Mouse (Mus musculus) stomach, embryonic 15.5 days (tissue): Measurements from ENCODE around the gene Anapc10. TPM values are rescaled to one million over a fixed set of nuclear protein-coding genes. Genes with fewer than 3 reads are reported as not detected.
"Not testable (repeated sequence)": the region's sequence is repeated elsewhere in the genome, so short reads cannot be mapped to it uniquely, and the experiment has no call there.

Experiments used
- ATAC-seq: fragments of 200-750 bp; cut with Nextera tagmentation; 2 replicates; pipeline ENCODE4 v1.8.0; 2017; ENCODE audit warnings: low read depth, moderate number of reproducible peaks, moderate TSS enrichment; ENCODE audit not compliant: insufficient read depth, low FRiP score
- H3K27ac ChIP-seq: fragments of 300-500 bp; sonication (generic); 2 replicates; pipeline ENCODE4 v1.5.1; 2015; ENCODE audit warnings: mild to moderate bottlenecking, inconsistent platforms
- H3K27me3 ChIP-seq: fragments of 300-500 bp; sonication (generic); replicated peaks from 2 replicates; pipeline ENCODE4 v1.6.1; 2015; ENCODE audit warnings: inconsistent platforms
- H3K36me3 ChIP-seq: fragments of 300-500 bp; sonication (generic); 2 replicates; pipeline ENCODE4 v1.6.1; 2015; ENCODE audit warnings: inconsistent platforms
- H3K4me1 ChIP-seq: fragments of 300-500 bp; sonication (generic); 2 replicates; pipeline ENCODE4 v1.6.1; 2015; ENCODE audit warnings: inconsistent platforms
- H3K4me2 ChIP-seq: fragments of 300-500 bp; sonication (generic); 2 replicates; pipeline ENCODE4 v1.6.1; 2015; ENCODE audit warnings: mild to moderate bottlenecking, inconsistent platforms
- H3K4me3 ChIP-seq: fragments of 300-500 bp; sonication (generic); replicated peaks from 2 replicates; pipeline ENCODE4 v1.5.1; 2015; ENCODE audit warnings: inconsistent platforms
- H3K9ac ChIP-seq: fragments of 300-500 bp; sonication (generic); 2 replicates; pipeline ENCODE4 v1.6.1; 2015; ENCODE audit warnings: inconsistent platforms
- H3K9me3 ChIP-seq: fragments of 300-500 bp; sonication (generic); 2 replicates; pipeline ENCODE4 v1.6.1; 2016; ENCODE audit warnings: inconsistent platforms
- WGBS: fragments of 180-500 bp; shearing (Covaris S2); methylation state at CpG from one replicate; pipeline ENCODE4 v1.1.7; 2015; 5-methylcytosine and 5-hydroxymethylcytosine counted together
- polyA plus RNA-seq: library from polyadenylated mRNA; unstranded; fragments of >200 nt; fragmentation: Nextera tagmentation; extraction: Ambion mirVana; gene quantifications from 2 replicates; pipeline ENCODE4 v1.2.1, GENCODE M21; 2015

The Anapc10 gene
- polyA plus RNA-seq: 32.7 and 33.4 TPM in 2 replicates

DNA sequence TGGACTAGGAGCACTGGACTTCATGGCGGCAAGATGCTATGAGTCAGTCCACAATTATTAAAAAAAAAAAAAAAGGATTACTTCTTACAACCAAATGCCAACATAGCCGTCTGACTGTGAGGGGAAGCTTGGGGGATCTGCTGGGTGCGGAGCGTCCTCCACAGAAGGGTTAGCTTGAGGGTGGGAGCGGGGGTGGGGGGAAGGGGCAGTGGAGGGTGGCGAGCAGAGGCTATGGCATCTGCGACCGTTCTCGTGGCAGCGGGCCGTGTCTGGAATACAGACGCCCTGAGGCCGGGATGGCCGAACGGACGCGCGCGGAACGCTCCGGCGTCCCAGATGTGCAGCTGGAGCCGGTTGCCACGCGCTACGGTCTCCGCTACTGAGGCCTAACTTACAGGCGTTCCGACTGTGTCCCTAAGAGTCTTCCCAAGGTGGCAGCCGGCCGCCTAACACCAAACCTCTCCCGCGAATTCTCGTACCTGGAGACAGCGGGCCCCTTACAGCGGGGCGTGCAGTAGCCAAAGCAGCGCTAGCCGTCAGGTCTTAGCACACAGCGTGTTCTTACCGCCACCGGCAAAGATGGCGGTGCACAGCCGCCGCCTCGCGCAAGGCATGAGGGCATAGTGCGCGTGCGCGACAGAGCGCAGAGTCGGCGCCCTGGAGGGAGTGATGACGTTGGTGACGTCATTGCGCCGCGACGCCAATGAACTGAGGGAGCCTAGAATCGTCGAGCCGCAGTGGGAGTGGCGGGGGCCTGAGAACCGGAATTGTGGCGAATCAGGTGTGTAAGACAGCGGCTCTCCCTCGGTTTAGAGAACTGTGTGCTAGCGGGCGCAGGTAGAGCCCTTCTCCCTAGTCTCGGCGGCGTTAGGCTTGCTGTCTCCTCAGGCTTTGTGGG, at the start of gene Anapc10, which contains the start of gene Abce1:
Gene Anapc10, plus strand, starts transcription at position 757 of the 898 bp plus-strand sequence.
Gene Abce1, minus strand, starts transcription at position 677 of the 898 bp plus-strand sequence.
- under 1% methylated on average over 73 of the region's 73 CpGs for WGBS
- no peaks in the 10 kb centered on the region for H3K9me3 ChIP-seq
- peak within 1 kb of the TSS; percentile 76 for H3K4me3 ChIP-seq
- peak within 1 kb of the TSS; percentile 72 for H3K9ac ChIP-seq
- H3K36me3 ChIP-seq: peaks cover 7% of the 10 kb centered on the region; the same call in 1 of the 2 replicates
- H3K4me1 ChIP-seq: no peaks in the 10 kb centered on the region
- H3K4me2 ChIP-seq: peak within 1 kb of the TSS; percentile 65
- H3K27me3 ChIP-seq: no peaks in the 10 kb centered on the region
- peak within 1 kb of the TSS; percentile 78 for H3K27ac ChIP-seq
- peak; percentile 99 for ATAC-seq

DNA sequence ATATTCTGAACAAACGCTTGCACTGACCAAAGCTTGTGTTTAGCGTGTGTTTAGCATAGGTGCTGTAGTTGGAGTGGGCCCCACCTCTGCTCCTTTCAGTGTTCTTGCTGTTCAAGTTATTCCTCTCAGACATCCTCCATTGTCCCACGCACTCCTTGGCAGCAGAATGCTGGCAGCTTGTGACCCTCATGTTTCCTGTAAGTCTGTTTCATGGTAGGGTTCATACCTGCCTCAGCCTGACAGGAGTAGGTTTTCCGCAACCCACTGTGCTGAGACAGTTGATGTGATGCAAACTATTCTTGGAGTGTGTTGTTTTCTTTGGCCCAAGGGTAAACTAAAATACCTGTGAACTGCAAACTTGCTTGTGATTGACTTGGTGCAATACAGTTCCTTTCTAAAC, 35.2 kb upstream of the Anapc10 start:
- 81% methylated on average over 4 of the region's 4 CpGs for WGBS
- H3K27ac ChIP-seq: no peak overlapping the region
- H3K9ac ChIP-seq: no peak overlapping the region
- no peaks in the 10 kb centered on the region for H3K4me1 ChIP-seq
- H3K9me3 ChIP-seq: no peaks in the 10 kb centered on the region
- no peak overlapping the region for H3K4me2 ChIP-seq
- no peak for ATAC-seq
- no peak overlapping the region for H3K4me3 ChIP-seq
- no peaks in the 10 kb centered on the region for H3K27me3 ChIP-seq
- peaks cover 19% of the 10 kb centered on the region for H3K36me3 ChIP-seq

DNA sequence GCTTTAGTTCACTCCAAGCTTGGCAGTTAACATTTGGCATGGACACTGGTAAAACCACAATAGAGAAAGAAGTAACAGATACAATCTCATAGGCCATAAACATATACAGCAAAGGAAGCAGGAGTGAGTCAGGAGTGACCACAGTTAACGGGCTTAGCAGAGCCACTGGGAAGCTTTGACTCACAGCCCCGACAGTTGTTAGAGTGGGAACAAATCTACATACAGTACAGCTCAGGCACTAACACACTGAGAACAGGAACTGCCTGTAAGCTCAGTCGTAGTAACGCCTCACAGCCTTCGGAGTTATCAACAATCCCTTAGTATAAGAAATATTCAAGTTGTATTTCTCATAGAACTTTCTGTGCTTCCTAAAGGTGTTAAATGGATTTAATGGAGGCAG, 32.6 kb upstream of the Anapc10 start:
- 65% methylated on average over 5 of the region's 5 CpGs for WGBS
- H3K4me2 ChIP-seq: no peak overlapping the region
- peaks cover 10% of the 10 kb centered on the region for H3K36me3 ChIP-seq
- no peaks in the 10 kb centered on the region for H3K27me3 ChIP-seq
- H3K9me3 ChIP-seq: no peaks in the 10 kb centered on the region
- H3K4me3 ChIP-seq: no peak overlapping the region
- H3K27ac ChIP-seq: no peak overlapping the region
- no peak for ATAC-seq
- H3K9ac ChIP-seq: no peak overlapping the region
- H3K4me1 ChIP-seq: no peaks in the 10 kb centered on the region

DNA sequence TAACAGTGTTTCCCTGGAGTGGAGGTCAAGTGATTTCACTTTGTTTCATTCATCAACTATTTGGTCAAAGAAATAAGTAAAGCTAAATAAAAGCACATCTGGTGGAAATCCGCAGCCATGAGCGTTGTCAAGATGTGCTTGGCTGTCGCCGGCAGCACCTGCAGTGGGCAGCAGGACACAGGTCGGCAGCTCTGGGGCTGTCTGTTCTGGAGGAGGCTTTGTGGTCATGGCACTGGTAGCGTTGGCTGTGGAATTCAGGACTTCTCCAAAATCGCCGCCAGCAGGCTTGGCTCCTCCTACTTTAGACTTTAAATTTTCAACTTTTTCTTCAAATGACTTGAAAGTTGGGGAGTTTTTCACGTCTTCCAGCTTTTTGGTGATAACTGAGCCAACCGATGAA, 31.5 kb upstream of the Anapc10 start:
- H3K9ac ChIP-seq, H3K27me3 ChIP-seq, ATAC-seq, H3K27ac ChIP-seq, H3K4me1 ChIP-seq, H3K9me3 ChIP-seq: not testable (repeated sequence)
- H3K4me2 ChIP-seq: peak overlapping the region; percentile 73
- peak overlapping the region; percentile 47 for H3K4me3 ChIP-seq
- peaks cover 11% of the 10 kb centered on the region for H3K36me3 ChIP-seq
- WGBS: 42% methylated on average over 10 of the region's 10 CpGs

DNA sequence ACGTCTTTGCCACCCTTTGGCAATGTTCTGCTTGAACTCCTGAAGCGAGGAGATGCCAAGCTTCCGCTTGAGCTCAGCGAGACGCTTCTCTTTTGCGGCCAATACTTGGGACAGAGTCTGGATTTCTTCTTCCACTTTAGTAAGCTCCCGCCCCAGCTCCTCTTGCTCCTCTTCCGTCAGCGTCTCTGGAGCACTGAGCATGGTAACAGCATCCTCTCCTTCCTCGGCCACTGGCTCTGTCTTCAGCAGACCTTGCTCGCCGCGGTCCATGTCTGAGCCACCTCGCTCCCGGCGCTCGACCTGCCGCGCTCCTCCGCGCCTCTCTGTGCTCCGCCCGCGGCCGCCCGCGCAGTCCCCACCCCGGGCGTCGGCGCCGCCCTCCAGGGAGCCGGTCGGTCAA, 31.1 kb upstream of the Anapc10 start:
- ATAC-seq: peak; percentile 81
- Histone ChIP-seq H3K4me2 (peak overlapping the region; percentile 73), H3K9me3 (no peaks in the 10 kb centered on the region), H3K4me3 (peak overlapping the region; percentile 47), H3K27ac (no peak overlapping the region), H3K4me1 (no peaks in the 10 kb centered on the region), H3K36me3 (peaks cover 11% of the 10 kb centered on the region), H3K9ac (peak overlapping the region; percentile 37; the same call in 1 of the 2 replicates), H3K27me3 (no peaks in the 10 kb centered on the region)
- 7% methylated on average over 34 of the region's 34 CpGs for WGBS

DNA sequence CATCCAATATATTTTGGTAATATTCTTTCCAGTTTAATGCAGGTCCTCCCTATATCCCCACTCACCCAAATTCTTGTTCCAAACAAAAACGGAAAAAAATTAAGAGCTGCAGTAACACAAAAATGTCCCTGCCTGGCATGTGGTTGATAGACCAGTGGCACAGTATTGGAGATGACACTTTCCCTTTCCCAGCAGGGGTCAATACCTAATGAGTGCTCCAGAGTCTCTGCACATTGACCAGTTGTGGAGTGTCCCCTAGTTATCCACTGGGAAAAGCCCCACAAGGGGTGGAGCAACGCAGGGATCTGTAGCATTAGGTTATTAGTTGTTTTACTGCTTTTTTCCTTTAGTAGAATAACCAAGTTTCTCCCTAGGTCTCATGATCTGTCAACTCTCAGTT, 30.7 kb upstream of the Anapc10 start:
- no peak overlapping the region for H3K9ac ChIP-seq
- H3K9me3 ChIP-seq: no peaks in the 10 kb centered on the region
- no peaks in the 10 kb centered on the region for H3K4me1 ChIP-seq
- H3K4me3 ChIP-seq: peak overlapping the region; percentile 47
- no peak for ATAC-seq
- no peak overlapping the region for H3K27ac ChIP-seq
- peaks cover 11% of the 10 kb centered on the region for H3K36me3 ChIP-seq
- 33% methylated on average over 2 of the region's 2 CpGs for WGBS
- peak overlapping the region; percentile 73 for H3K4me2 ChIP-seq
- no peaks in the 10 kb centered on the region for H3K27me3 ChIP-seq

DNA sequence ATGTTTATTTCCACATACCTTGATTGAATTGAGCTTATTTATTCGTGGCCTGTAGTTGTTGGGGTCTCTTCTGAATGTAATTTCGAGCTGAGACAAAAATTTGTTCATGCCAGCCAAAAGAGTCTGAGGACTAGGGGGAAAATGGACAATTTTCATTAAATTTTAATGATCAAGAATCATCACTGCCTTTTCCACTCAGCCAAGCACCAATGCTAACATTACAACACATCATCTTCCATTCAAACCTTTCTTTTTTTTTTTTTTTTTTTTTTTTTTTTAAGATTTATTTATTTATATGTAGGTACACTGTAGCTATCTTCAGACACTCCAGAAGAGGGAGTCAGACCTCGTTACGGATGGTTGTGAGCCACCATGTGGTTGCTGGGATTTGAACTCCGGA, 25.7 kb upstream of the Anapc10 start:
- not testable (repeated sequence) for H3K27ac ChIP-seq, ATAC-seq, H3K4me2 ChIP-seq, H3K9ac ChIP-seq, H3K9me3 ChIP-seq, H3K4me1 ChIP-seq, H3K4me3 ChIP-seq, H3K27me3 ChIP-seq
- peaks cover 43% of the 10 kb centered on the region for H3K36me3 ChIP-seq
- 93% methylated on average over 5 of the region's 5 CpGs for WGBS

DNA sequence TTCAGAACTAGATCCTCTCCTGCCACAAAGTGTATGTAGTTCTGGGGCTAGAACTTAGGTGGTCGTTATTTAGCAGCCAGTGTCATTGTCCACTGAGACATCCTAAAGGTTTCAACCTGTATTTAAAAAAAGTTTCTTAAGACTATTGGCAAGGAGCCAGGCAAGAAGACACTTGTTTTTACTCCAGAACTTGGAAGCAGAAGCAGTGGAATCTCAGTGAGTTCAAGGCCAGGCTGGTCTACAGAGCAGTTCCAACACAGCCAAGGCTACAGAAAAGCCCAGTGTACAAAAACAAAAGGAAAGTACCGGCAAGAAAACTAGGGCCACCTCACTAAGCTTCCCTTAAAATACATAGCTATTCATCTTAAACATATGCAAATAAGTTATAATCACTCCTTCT, 19.1 kb upstream of the Anapc10 start:
- no peaks in the 10 kb centered on the region for H3K9me3 ChIP-seq
- 80% methylated on average over 2 of the region's 2 CpGs for WGBS
- H3K4me2 ChIP-seq: no peak overlapping the region
- H3K27ac ChIP-seq: no peak overlapping the region
- H3K4me1 ChIP-seq: no peaks in the 10 kb centered on the region
- H3K4me3 ChIP-seq: no peak overlapping the region
- H3K9ac ChIP-seq: no peak overlapping the region
- H3K36me3 ChIP-seq: peaks cover 47% of the 10 kb centered on the region
- no peak for ATAC-seq
- H3K27me3 ChIP-seq: no peaks in the 10 kb centered on the region

DNA sequence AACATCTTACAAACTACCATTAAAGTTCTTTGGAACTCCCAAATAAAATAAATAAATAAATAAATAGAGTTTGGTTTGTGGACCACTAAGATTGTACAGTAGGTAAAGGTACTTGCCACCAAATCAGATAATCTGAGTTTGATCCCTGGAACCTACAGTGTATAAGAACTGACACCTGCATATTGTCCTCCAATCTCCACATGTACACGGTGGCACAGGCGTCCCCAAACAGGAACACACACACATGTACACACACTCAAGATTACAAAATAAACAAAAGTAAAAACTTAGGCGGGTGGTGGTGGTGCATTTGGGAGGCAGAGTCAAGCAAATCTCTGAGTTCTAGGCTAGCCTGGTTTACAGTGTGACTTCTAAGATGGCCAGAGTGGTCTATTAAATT, 4.9 kb upstream of the Anapc10 start:
- Histone ChIP-seq H3K4me2 (no peak overlapping the region), H3K4me1 (no peaks in the 10 kb centered on the region), H3K36me3 (peaks cover 27% of the 10 kb centered on the region), H3K9ac (no peak overlapping the region), H3K27me3 (no peaks in the 10 kb centered on the region), H3K9me3 (no peaks in the 10 kb centered on the region), H3K4me3 (no peak overlapping the region), H3K27ac (no peak overlapping the region)
- WGBS: 92% methylated on average over 3 of the region's 3 CpGs
- ATAC-seq: no peak

DNA sequence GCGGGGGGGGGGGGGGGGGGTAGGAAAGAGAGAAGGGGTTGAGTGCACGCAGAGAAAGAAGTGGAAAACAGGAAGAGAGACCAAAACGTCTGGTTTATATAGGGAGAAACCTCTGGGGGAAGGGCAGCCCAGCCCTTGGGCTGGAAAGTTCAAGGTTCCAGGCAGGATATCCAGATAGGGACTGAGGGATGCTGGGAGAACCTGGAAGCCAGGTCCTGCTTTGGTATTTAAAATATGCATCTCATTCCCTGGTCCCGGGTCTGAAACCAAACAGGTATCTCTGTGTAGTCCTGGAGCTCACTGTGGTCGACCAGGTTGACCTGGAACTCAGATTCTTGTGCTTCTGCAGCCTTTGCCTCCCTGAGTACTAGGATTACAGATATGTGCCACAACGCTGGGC, 1.1 kb downstream of the Anapc10 start:
- no peak overlapping the region for H3K27ac ChIP-seq
- H3K4me3 ChIP-seq: no peak overlapping the region
- H3K4me1 ChIP-seq: no peaks in the 10 kb centered on the region
- peak overlapping the region; percentile 30; the same call in 1 of the 2 replicates for H3K4me2 ChIP-seq
- H3K36me3 ChIP-seq: peaks cover 6% of the 10 kb centered on the region; the same call in 1 of the 2 replicates
- H3K9ac ChIP-seq: no peak overlapping the region
- no peaks in the 10 kb centered on the region for H3K27me3 ChIP-seq
- ATAC-seq: no peak
- H3K9me3 ChIP-seq: no peaks in the 10 kb centered on the region
- WGBS: 43% methylated on average over 5 of the region's 6 CpGs

DNA sequence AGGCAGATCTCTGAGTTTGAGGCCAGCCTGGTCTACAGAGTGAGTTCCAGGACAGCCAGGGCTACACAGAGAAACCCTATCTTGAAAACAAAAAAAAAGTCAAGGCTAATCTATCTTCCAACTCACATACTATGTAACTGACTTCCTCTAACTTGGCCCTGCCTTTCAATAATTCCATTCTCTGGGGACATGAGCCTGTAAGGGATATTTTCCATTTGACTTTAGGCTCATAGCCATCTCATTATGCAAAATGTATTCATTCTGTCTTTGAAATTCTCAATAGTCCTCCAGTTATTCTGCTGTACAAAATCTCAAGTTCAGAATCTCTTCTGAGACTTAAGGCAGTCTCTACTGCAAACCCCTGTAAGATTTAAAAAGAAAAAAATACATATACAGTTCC, 9.9 kb downstream of the Anapc10 start:
- Histone ChIP-seq H3K27me3 (no peaks in the 10 kb centered on the region), H3K9me3 (no peaks in the 10 kb centered on the region), H3K4me2 (no peak overlapping the region), H3K9ac (no peak overlapping the region), H3K36me3 (peaks cover 8% of the 10 kb centered on the region; the same call in 1 of the 2 replicates), H3K27ac (no peak overlapping the region), H3K4me1 (no peaks in the 10 kb centered on the region), H3K4me3 (no peak overlapping the region)
- no peak for ATAC-seq

DNA sequence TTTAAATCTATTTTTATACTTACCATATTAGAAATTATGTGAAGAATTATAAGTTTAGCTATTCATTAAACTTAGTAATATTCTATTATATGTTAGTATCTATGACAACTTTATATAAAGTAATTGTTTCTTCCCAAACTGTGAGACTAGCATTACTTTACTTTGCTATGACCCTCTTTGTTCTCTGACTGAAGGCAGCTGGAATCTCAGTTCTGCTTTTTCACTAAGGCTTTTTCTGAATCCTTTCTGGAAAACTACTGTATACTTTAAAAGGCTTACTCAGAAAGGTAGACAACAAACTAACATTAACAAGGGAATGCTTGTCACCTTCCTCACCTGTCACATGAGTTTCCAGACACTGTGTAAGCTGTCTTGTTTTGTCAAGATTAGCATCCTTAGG, 11.7 kb downstream of the Anapc10 start:
- Histone ChIP-seq H3K27ac (no peak overlapping the region), H3K4me2 (no peak overlapping the region), H3K36me3 (peaks cover 8% of the 10 kb centered on the region; the same call in 1 of the 2 replicates), H3K9ac (no peak overlapping the region), H3K4me1 (no peaks in the 10 kb centered on the region), H3K27me3 (no peaks in the 10 kb centered on the region), H3K4me3 (no peak overlapping the region), H3K9me3 (no peaks in the 10 kb centered on the region)
- no peak for ATAC-seq
